Mouse (Mus musculus) intestine, embryonic 14.5 days (tissue): ENCODE results near the gene AY761185. TPM values are rescaled to one million over a fixed set of nuclear protein-coding genes. Genes with fewer than 3 reads are reported as not detected.
"Not testable (repeated sequence)": the region's sequence is repeated elsewhere in the genome, so short reads cannot be mapped to it uniquely, and the experiment has no call there.

Experiments used
- ATAC-seq: fragments of 200-750 bp; cut with Nextera tagmentation; replicated peaks from 2 replicates; pipeline ENCODE4 v1.8.0; 2017; ENCODE audit warnings: low read depth, moderate number of reproducible peaks, moderate TSS enrichment, moderate library complexity; ENCODE audit not compliant: low FRiP score, low TSS enrichment
- DNase-seq: peaks from one replicate; pipeline ENCODE4 v3.0.0-alpha.2; 2018; ENCODE audit warnings: low spot score
- H3K27ac ChIP-seq: fragments of 300-500 bp; sonication (generic); 2 replicates; pipeline ENCODE4 v1.5.1; 2014; ENCODE audit warnings: low read depth, mild to moderate bottlenecking, control low read depth
- H3K27me3 ChIP-seq: fragments of 300-500 bp; sonication (generic); replicated peaks from 2 replicates; pipeline ENCODE4 v1.6.1; 2014; ENCODE audit warnings: low read length, control low read depth; ENCODE audit not compliant: control insufficient read depth, insufficient read depth
- H3K36me3 ChIP-seq: fragments of 300-500 bp; sonication (generic); 2 replicates; pipeline ENCODE4 v1.6.1; 2014; ENCODE audit warnings: low read length, control low read depth; ENCODE audit not compliant: control insufficient read depth, insufficient read depth
- H3K4me1 ChIP-seq: fragments of 300-500 bp; sonication (generic); replicated peaks from 2 replicates; pipeline ENCODE4 v1.6.1; 2014; ENCODE audit warnings: low read length, control low read depth, mixed read lengths; ENCODE audit not compliant: control insufficient read depth, insufficient read depth
- H3K4me2 ChIP-seq: fragments of 300-500 bp; sonication (generic); 2 replicates; pipeline ENCODE4 v1.6.1; 2014; ENCODE audit warnings: low read length
- H3K4me3 ChIP-seq: fragments of 300-500 bp; sonication (generic); 2 replicates; pipeline ENCODE4 v1.5.1; 2014; ENCODE audit warnings: low read depth, low read length, control low read depth, mixed read lengths
- H3K9ac ChIP-seq: fragments of 300-500 bp; sonication (generic); 2 replicates; pipeline ENCODE4 v1.6.1; 2014; ENCODE audit warnings: mild to moderate bottlenecking, low read length
- H3K9me3 ChIP-seq: fragments of 300-500 bp; sonication (generic); 2 replicates; pipeline ENCODE4 v1.6.1; 2016; ENCODE audit warnings: low read length, control low read depth; ENCODE audit not compliant: control insufficient read depth
- WGBS: fragments of 180-500 bp; shearing (Covaris S2); extraction: QIAGEN DNeasy Blood & Tissue Kit; methylation state at CpG from one replicate; pipeline ENCODE4 v1.1.7; 2014; 5-methylcytosine and 5-hydroxymethylcytosine counted together
- polyA plus RNA-seq: library from polyadenylated mRNA; unstranded; fragments of >200 nt; fragmentation: Nextera tagmentation; extraction: Ambion mirVana; gene quantifications from 2 replicates; pipeline ENCODE4 v1.2.1, GENCODE M21; 2014

Gene AY761185
- polyA plus RNA-seq: not detected in 2 replicates

DNA sequence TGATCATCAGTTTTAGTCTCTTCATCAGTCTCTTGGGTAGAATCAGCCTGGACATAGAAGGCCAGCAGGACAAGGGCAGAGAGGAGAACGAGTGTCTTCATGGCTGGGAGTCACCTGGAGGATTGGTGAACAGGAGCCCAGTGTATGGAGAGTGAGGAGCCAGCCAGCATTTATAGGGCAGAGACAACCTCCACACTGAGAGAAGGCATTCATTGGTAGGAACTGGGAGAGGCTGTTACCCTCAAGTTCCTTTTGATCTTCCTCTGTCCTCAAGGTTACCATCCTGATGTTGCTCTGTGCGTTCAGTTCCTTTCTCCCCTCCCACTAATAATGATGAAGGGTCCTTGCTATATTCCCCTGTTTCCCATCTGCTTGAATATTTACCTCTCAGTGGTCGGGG, at the start of gene AY761185:
Gene AY761185 (minus strand): TSS at position 101 of the 400 bp plus-strand sequence.
- DNase-seq (no peak), ATAC-seq (no peak)
- Histone ChIP-seq H3K27ac (no peak within 1 kb of the TSS), H3K9me3 (no peaks in the 10 kb centered on the region; the same call in 1 of the 2 replicates), H3K9ac (no peak within 1 kb of the TSS), H3K4me1 (no peaks in the 10 kb centered on the region), H3K4me3 (no peak within 1 kb of the TSS), H3K36me3 (no peaks in the 10 kb centered on the region), H3K27me3 (no peaks in the 10 kb centered on the region), H3K4me2 (no peak within 1 kb of the TSS)
- 82% methylated on average over 3 of the region's 3 CpGs for WGBS

DNA sequence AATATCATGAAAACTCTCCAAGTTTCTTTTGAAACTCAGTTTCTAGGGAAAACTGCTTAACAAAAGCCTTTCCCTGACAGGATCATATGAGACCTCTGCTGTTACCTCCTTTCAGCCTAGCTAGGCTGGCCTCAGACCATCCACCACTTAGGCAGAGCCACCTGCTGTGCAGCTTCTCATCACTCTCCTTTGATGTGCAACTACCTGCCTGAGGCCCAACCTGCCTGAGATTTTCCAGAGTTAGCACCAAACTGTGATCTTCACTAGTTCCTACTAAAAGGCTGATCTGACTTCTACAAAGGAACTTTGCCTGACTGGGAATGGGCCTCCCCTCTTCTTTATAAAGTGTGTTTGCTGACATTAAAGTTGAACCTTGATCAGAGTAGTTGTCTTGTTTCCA, 49.5 kb upstream of the AY761185 start:
- H3K9me3 ChIP-seq, ATAC-seq: not testable (repeated sequence)

DNA sequence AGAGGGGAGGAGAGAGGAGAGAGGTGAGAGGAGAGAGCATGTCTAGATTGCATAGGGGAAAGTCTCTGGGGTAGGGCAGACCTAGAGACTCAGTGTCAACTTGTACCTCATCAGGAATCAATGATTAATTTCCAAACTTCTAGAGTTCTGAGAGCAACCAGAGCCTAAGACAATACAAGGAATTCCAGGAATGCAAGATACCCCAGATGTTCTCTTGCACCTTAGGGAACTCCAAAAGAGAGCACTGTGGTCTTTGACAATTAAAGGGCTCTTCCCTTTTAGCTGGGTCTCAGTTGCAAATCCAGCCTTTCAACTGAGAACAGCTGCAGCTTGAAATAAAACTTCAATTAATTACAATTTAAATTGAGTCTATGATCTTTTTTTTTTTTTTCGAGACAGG, 35.3 kb upstream of the AY761185 start:
- DNase-seq: no peak
- Histone ChIP-seq H3K9ac (no peak overlapping the region), H3K4me3 (no peak overlapping the region), H3K4me2 (no peak overlapping the region), H3K27me3 (no peaks in the 10 kb centered on the region), H3K4me1 (no peaks in the 10 kb centered on the region), H3K9me3 (no peaks in the 10 kb centered on the region), H3K36me3 (no peaks in the 10 kb centered on the region), H3K27ac (no peak overlapping the region)
- no peak for ATAC-seq
- 36% methylated on average over 1 of the region's 1 CpGs for WGBS

More for the DNA sequence above, 49.5 kb upstream of the AY761185 start:
- not testable (repeated sequence) for H3K4me1 ChIP-seq, H3K4me2 ChIP-seq, H3K4me3 ChIP-seq, H3K27ac ChIP-seq, H3K36me3 ChIP-seq, H3K27me3 ChIP-seq, DNase-seq, H3K9ac ChIP-seq

DNA sequence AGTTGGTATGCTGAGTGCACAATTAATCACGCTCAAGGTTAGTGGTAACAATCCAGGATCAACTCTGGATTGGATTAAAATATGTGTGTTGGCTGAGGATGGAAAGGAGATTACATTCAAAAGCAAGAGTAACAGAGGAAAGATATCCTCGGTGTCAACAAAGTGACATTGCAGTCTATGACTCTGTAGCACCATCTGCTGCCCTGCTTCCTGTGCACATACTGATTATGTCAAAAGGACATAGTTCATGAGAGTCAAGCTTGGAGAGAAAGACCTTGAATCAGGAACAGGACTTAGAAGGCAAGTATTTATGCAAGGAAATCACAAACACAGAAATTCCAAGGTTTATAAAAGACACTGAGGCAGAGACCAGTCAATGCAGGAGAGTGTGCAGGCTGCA, 20.0 kb upstream of the AY761185 start:
- Histone ChIP-seq H3K4me1 (no peaks in the 10 kb centered on the region), H3K9me3 (no peaks in the 10 kb centered on the region), H3K4me3 (no peak overlapping the region), H3K9ac (no peak overlapping the region), H3K27me3 (no peaks in the 10 kb centered on the region), H3K4me2 (no peak overlapping the region), H3K27ac (no peak overlapping the region), H3K36me3 (no peaks in the 10 kb centered on the region)
- 74% methylated on average over 2 of the region's 2 CpGs for WGBS
- DNase-seq: no peak
- no peak for ATAC-seq

DNA sequence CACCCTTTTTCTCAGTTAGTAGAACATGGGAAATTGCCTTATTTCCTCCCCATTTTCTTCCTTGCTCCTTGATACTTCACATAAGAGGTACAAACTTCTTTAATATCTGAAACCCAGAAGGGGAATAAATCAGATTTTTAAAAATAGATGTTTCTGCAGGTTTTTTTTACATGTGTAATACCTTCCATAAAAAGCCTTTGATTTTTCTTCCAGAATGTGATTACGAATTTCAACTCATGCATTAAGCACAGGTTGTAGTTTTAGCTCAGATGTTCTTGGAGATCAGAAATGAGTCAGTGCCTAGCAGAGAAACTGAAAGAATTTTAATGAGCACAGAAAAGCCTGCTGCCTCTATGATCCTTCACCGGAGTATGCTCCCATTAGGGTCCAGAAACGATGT, 22.5 kb downstream of the AY761185 start, which contains the start of gene Gm6040:
Gene Gm6040 (minus strand): TSS at position 101 of the 400 bp plus-strand sequence.
- DNase-seq (no peak), ATAC-seq (no peak)
- no peak within 1 kb of the TSS for H3K4me2 ChIP-seq
- no peaks in the 10 kb centered on the region for H3K27me3 ChIP-seq
- no peak within 1 kb of the TSS for H3K9ac ChIP-seq
- H3K36me3 ChIP-seq: no peaks in the 10 kb centered on the region
- H3K9me3 ChIP-seq: no peaks in the 10 kb centered on the region
- no peak within 1 kb of the TSS for H3K4me3 ChIP-seq
- H3K27ac ChIP-seq: no peak within 1 kb of the TSS
- 80% methylated on average over 3 of the region's 3 CpGs for WGBS
- no peaks in the 10 kb centered on the region for H3K4me1 ChIP-seq

DNA sequence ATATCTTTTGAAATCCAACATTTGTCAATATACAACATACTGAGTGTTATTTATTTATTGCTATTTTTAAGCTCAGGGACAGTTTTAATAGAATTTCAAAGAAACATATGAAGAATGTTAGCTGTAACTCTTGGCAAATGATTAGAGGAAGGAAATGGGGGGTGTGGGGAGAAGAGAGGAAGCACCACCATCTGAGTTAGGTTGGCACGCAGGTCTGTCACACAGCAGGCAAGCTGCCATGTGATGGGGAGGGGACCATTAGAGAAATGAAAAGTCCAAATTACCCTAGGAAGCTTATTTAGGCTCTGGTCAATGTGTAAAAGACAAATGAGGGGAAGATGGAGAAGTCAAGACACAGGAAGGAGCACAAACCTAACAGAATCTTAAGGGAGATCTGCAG, 32.2 kb downstream of the AY761185 start:
- H3K4me3 ChIP-seq: no peak overlapping the region
- H3K27ac ChIP-seq: no peak overlapping the region
- ATAC-seq (no peak), DNase-seq (no peak)
- no peak overlapping the region for H3K4me2 ChIP-seq
- 70% methylated on average over 1 of the region's 1 CpGs for WGBS
- H3K36me3 ChIP-seq: no peaks in the 10 kb centered on the region
- no peaks in the 10 kb centered on the region for H3K27me3 ChIP-seq
- no peaks in the 10 kb centered on the region for H3K4me1 ChIP-seq
- H3K9ac ChIP-seq: no peak overlapping the region
- no peaks in the 10 kb centered on the region for H3K9me3 ChIP-seq

- no peaks in the 10 kb centered on the region for H3K9me3 ChIP-seq
- no peaks in the 10 kb centered on the region for H3K4me1 ChIP-seq
- H3K4me3 ChIP-seq: no peak overlapping the region
- no peak overlapping the region for H3K9ac ChIP-seq
- no peaks in the 10 kb centered on the region for H3K27me3 ChIP-seq
- DNase-seq (no peak), ATAC-seq (no peak)
- WGBS: 74% methylated on average over 2 of the region's 2 CpGs
- no peaks in the 10 kb centered on the region for H3K36me3 ChIP-seq
- H3K27ac ChIP-seq: no peak overlapping the region
- no peak overlapping the region for H3K4me2 ChIP-seq
Measured at GRCm38 (mm10) chr8:20908256-20908655, 36.3 kb downstream of the AY761185 start.

DNA sequence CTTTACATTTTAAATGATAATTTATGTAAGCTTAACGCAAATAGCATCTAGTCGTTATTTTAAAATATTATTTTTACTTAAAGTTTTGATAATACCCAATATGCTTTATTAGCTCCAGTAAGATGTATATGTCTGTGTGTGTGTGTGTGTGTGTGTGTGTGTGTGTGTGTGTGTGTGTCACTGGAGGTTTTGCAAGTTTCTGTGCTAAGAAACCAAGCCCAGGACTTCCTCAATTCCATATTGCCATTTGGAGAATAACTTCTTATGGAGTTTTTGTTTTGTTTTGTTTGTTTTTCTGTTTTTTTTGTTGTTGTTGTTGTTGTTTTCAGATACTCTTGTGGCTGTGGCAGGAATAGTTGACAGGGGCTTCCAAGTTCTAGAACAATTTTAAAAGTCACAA, 37.4 kb downstream of the AY761185 start:
- no peaks in the 10 kb centered on the region for H3K9me3 ChIP-seq
- 98% methylated on average over 2 of the region's 2 CpGs for WGBS
- no peak overlapping the region for H3K4me2 ChIP-seq
- H3K36me3 ChIP-seq: no peaks in the 10 kb centered on the region
- no peaks in the 10 kb centered on the region for H3K27me3 ChIP-seq
- no peak for ATAC-seq
- no peaks in the 10 kb centered on the region for H3K4me1 ChIP-seq
- no peak overlapping the region for H3K4me3 ChIP-seq
- no peak overlapping the region for H3K27ac ChIP-seq
- H3K9ac ChIP-seq: no peak overlapping the region
- no peak for DNase-seq

DNA sequence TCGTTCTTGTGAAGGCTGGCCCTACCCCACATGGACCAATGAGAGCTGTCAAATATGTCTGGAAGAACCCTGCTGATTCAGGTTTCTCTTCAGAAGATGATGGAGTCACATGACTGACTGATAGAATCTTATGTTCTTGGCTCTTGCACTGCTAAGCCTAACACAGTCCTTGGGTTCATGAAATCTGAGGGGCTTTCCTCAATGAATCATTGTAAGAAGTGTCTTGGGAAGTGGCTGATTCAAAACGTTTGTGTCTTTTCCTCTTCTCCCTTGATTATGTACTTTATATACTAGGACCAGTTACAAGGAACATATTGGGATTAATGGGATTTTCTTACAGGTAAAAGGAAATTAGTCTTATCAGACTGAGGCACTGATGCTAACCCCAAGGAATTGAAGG, 42.0 kb downstream of the AY761185 start, which contains the start of gene Gm15056:
Gene Gm15056 (minus strand): TSS at position 101 of the 400 bp plus-strand sequence.
- H3K27ac ChIP-seq: no peak within 1 kb of the TSS
- 55% methylated on average over 2 of the region's 2 CpGs for WGBS
- ATAC-seq (no peak), DNase-seq (no peak)
- no peak within 1 kb of the TSS for H3K4me2 ChIP-seq
- no peaks in the 10 kb centered on the region for H3K4me1 ChIP-seq
- no peaks in the 10 kb centered on the region for H3K9me3 ChIP-seq
- no peaks in the 10 kb centered on the region for H3K36me3 ChIP-seq
- H3K4me3 ChIP-seq: no peak within 1 kb of the TSS
- H3K27me3 ChIP-seq: no peaks in the 10 kb centered on the region
- H3K9ac ChIP-seq: no peak within 1 kb of the TSS
